Mouse (Mus musculus) kidney, embryonic 16.5 days (tissue): ENCODE measurements around the gene Gm20671. TPM values are rescaled to one million over a fixed set of nuclear protein-coding genes. Genes with fewer than 3 reads are reported as not detected.
"Not testable (repeated sequence)": the region's sequence is repeated elsewhere in the genome, so short reads cannot be mapped to it uniquely, and the experiment has no call there.

Experiments
- ATAC-seq: fragments of 200-750 bp; cut with Nextera tagmentation; 2 replicates; pipeline ENCODE4 v1.8.0; 2017; ENCODE audit warnings: moderate TSS enrichment; ENCODE audit not compliant: low FRiP score, low TSS enrichment
- H3K27ac ChIP-seq: fragments of 300-500 bp; sonication (generic); 2 replicates; pipeline ENCODE4 v1.5.1; 2014; ENCODE audit warnings: low read length
- H3K27me3 ChIP-seq: fragments of 300-500 bp; sonication (generic); 2 replicates; pipeline ENCODE4 v1.6.1; 2014; ENCODE audit warnings: low read length, control low read depth, mixed read lengths; ENCODE audit not compliant: insufficient read depth
- H3K36me3 ChIP-seq: fragments of 300-500 bp; sonication (generic); 2 replicates; pipeline ENCODE4 v1.6.1; 2014; ENCODE audit warnings: low read length, control low read depth, mixed read lengths; ENCODE audit not compliant: insufficient read depth
- H3K4me1 ChIP-seq: fragments of 300-500 bp; sonication (generic); 2 replicates; pipeline ENCODE4 v1.6.1; 2014; ENCODE audit warnings: low read length, control low read depth, mixed read lengths; ENCODE audit not compliant: insufficient read depth
- H3K4me2 ChIP-seq: fragments of 300-500 bp; sonication (generic); replicated peaks from 2 replicates; pipeline ENCODE4 v1.6.1; 2014; ENCODE audit warnings: low read depth, low read length
- H3K4me3 ChIP-seq: fragments of 300-500 bp; sonication (generic); 2 replicates; pipeline ENCODE4 v1.5.1; 2014; ENCODE audit warnings: mild to moderate bottlenecking, low read length
- H3K9ac ChIP-seq: fragments of 300-500 bp; sonication (generic); replicated peaks from 2 replicates; pipeline ENCODE4 v1.6.1; 2014; ENCODE audit warnings: low read length
- H3K9me3 ChIP-seq: fragments of 300-500 bp; sonication (generic); 2 replicates; pipeline ENCODE4 v1.6.1; 2016; ENCODE audit warnings: low read length, control low read depth
- WGBS: fragments of 180-500 bp; shearing (Covaris S2); extraction: QIAGEN DNeasy Blood & Tissue Kit; methylation state at CpG from one replicate; pipeline ENCODE4 v1.1.7; 2014; 5-methylcytosine and 5-hydroxymethylcytosine counted together
- polyA plus RNA-seq: library from polyadenylated mRNA; unstranded; fragments of >200 nt; fragmentation: Nextera tagmentation; extraction: Ambion mirVana; gene quantifications from 2 replicates; pipeline ENCODE4 v1.2.1, GENCODE M21; 2015

Gene Gm20671
- polyA plus RNA-seq, 1 experiment from 2014 or later = not detected

- 84% methylated on average over 5 of the region's 5 CpGs for WGBS
- Histone ChIP-seq H3K9ac (no peak overlapping the region), H3K9me3 (no peaks in the 10 kb centered on the region), H3K4me1 (peaks cover 2% of the 10 kb centered on the region; the same call in 1 of the 2 replicates), H3K36me3 (peaks cover 9% of the 10 kb centered on the region), H3K27ac (no peak overlapping the region), H3K4me2 (no peak overlapping the region), H3K27me3 (no peaks in the 10 kb centered on the region), H3K4me3 (no peak overlapping the region)
- no peak for ATAC-seq
Measured at GRCm38 (mm10) chr5:32761566-32762140, 65.3 kb downstream of the Gm20671 start.

- Histone ChIP-seq H3K27me3 (no peaks in the 10 kb centered on the region), H3K36me3 (peaks cover 9% of the 10 kb centered on the region), H3K27ac (no peak overlapping the region), H3K4me2 (no peak overlapping the region), H3K9ac (no peak overlapping the region), H3K4me1 (peaks cover 2% of the 10 kb centered on the region; the same call in 1 of the 2 replicates), H3K4me3 (no peak overlapping the region), H3K9me3 (no peaks in the 10 kb centered on the region)
- no peak for ATAC-seq
- WGBS = 74% methylated on average over 3 of the region's 3 CpGs
Measured at GRCm38 (mm10) chr5:32760787-32761186, 66.1 kb downstream of the Gm20671 start.

- H3K4me1 ChIP-seq, H3K9ac ChIP-seq, ATAC-seq, H3K27ac ChIP-seq, H3K36me3 ChIP-seq, H3K27me3 ChIP-seq, H3K4me2 ChIP-seq, H3K9me3 ChIP-seq, H3K4me3 ChIP-seq: not testable (repeated sequence)
- 95% methylated on average over 14 of the region's 18 CpGs for WGBS
Measured at GRCm38 (mm10) chr5:32760352-32760751, 66.6 kb downstream of the Gm20671 start.

- Histone ChIP-seq H3K4me2 (no peak overlapping the region), H3K9ac (no peak overlapping the region), H3K36me3 (peaks cover 9% of the 10 kb centered on the region), H3K27me3 (no peaks in the 10 kb centered on the region), H3K4me3 (no peak overlapping the region), H3K9me3 (no peaks in the 10 kb centered on the region), H3K27ac (no peak overlapping the region), H3K4me1 (peaks cover 2% of the 10 kb centered on the region; the same call in 1 of the 2 replicates)
- 73% methylated on average over 2 of the region's 2 CpGs for WGBS
- ATAC-seq = no peak
Measured at GRCm38 (mm10) chr5:32759662-32760061, 67.2 kb downstream of the Gm20671 start.

- no peaks in the 10 kb centered on the region for H3K36me3 ChIP-seq
- no peaks in the 10 kb centered on the region for H3K4me1 ChIP-seq
- H3K9ac ChIP-seq = no peak overlapping the region
- H3K9me3 ChIP-seq = no peaks in the 10 kb centered on the region
- no peaks in the 10 kb centered on the region for H3K27me3 ChIP-seq
- H3K4me3 ChIP-seq = no peak overlapping the region
- no peak for ATAC-seq
- H3K4me2 ChIP-seq = no peak overlapping the region
- H3K27ac ChIP-seq = no peak overlapping the region
- 91% methylated on average over 8 of the region's 8 CpGs for WGBS
Measured at GRCm38 (mm10) chr5:32756141-32756540, 70.8 kb downstream of the Gm20671 start.

- Histone ChIP-seq H3K27ac (no peak overlapping the region), H3K36me3 (no peaks in the 10 kb centered on the region), H3K4me2 (no peak overlapping the region), H3K9ac (no peak overlapping the region), H3K9me3 (no peaks in the 10 kb centered on the region), H3K4me1 (peaks cover 2% of the 10 kb centered on the region; the same call in 1 of the 2 replicates), H3K4me3 (no peak overlapping the region), H3K27me3 (no peaks in the 10 kb centered on the region)
- no peak for ATAC-seq
- 53% methylated on average over 2 of the region's 2 CpGs for WGBS
Measured at GRCm38 (mm10) chr5:32751736-32752135, 75.2 kb downstream of the Gm20671 start.

GRCm38 (mm10) chr5:32748936-32749335 is 78.0 kb downstream of the Gm20671 start:
- peaks cover 17% of the 10 kb centered on the region for H3K4me1 ChIP-seq
- H3K4me2 ChIP-seq = no peak overlapping the region
- 84% methylated on average over 6 of the region's 6 CpGs for WGBS
- no peaks in the 10 kb centered on the region for H3K9me3 ChIP-seq
- no peak overlapping the region for H3K9ac ChIP-seq
- no peak for ATAC-seq
- H3K27ac ChIP-seq = no peak overlapping the region
- H3K27me3 ChIP-seq = no peaks in the 10 kb centered on the region
- no peaks in the 10 kb centered on the region for H3K36me3 ChIP-seq
- no peak overlapping the region for H3K4me3 ChIP-seq

- Histone ChIP-seq H3K9me3 (no peaks in the 10 kb centered on the region), H3K9ac (no peak overlapping the region), H3K4me2 (no peak overlapping the region), H3K4me1 (peaks cover 17% of the 10 kb centered on the region), H3K27me3 (no peaks in the 10 kb centered on the region), H3K27ac (no peak overlapping the region), H3K4me3 (no peak overlapping the region), H3K36me3 (no peaks in the 10 kb centered on the region)
- 62% methylated on average over 6 of the region's 6 CpGs for whole genome bisulfite sequencing
- ATAC-seq = 0 out of 2 replicates have a peak, but pooled peaks have one; percentile 36
Measured at GRCm38 (mm10) chr5:32747650-32748375, 79.1 kb downstream of the Gm20671 start.

- H3K9me3 ChIP-seq = no peaks in the 10 kb centered on the region
- peak overlapping the region; percentile 68 for H3K9ac ChIP-seq
- no peaks in the 10 kb centered on the region for H3K27me3 ChIP-seq
- WGBS = under 1% methylated on average over 6 of the region's 10 CpGs
- H3K4me2 ChIP-seq = peak overlapping the region; percentile 57
- no peaks in the 10 kb centered on the region for H3K36me3 ChIP-seq
- peaks cover 17% of the 10 kb centered on the region for H3K4me1 ChIP-seq
- peak overlapping the region; percentile 57 for H3K4me3 ChIP-seq
- H3K27ac ChIP-seq = peak overlapping the region; percentile 95
- peak; percentile 94 for ATAC-seq
Measured at GRCm38 (mm10) chr5:32745705-32746655, 80.9 kb downstream of the Gm20671 start.
